Mouse (Mus musculus) erythroblast, embryonic 14.5 days (primary cell): Measurements from ENCODE around the gene Parp6.

ENCODE experiments used
- GATA1 ChIP-seq: IDR thresholded peaks from 2 replicates; pipeline ENCODE4 v1.6.1; 2012; ENCODE audit warnings: low read length, inconsistent platforms, mixed read lengths
- TAL1 ChIP-seq: IDR thresholded peaks from 3 replicates; pipeline ENCODE4 v1.6.1; 2012; ENCODE audit warnings: low read length, inconsistent platforms, mixed read lengths

- TF ChIP-seq GATA1 (no peak), TAL1 (no peak)
These were observed 48.9 kb downstream of the Parp6 start for GRCm38 (mm10) chr9:59666016-59666415.
